Mouse (Mus musculus) heart, adult 2 months (tissue): Measurements from ENCODE around the gene Med1. TPM values are rescaled to one million over a fixed set of nuclear protein-coding genes. Genes with fewer than 3 reads are reported as not detected.

Experiments
- DNase-seq, 2 experiments: peaks; one replicate each; pipeline ENCODE4 v3.0.0; 2021
- H3K27ac ChIP-seq: fragments of 200-600 bp; 2 replicates; pipeline ENCODE4 v1.8.1; 2022
- H3K27me3 ChIP-seq: fragments of 200-500 bp; 2 replicates; pipeline ENCODE4 v1.6.1; 2012; ENCODE audit warnings: mild to moderate bottlenecking, low read length, inconsistent platforms, mixed read lengths; ENCODE audit not compliant: control insufficient read depth, insufficient read depth
- H3K36me3 ChIP-seq: fragments of 200-500 bp; 2 replicates; pipeline ENCODE4 v1.6.1; 2012; ENCODE audit warnings: low read length, inconsistent platforms; ENCODE audit not compliant: control insufficient read depth, insufficient read depth
- H3K4me1 ChIP-seq: fragments of 200-500 bp; 2 replicates; pipeline ENCODE4 v1.6.1; 2011; ENCODE audit warnings: low read length; ENCODE audit not compliant: control insufficient read depth, insufficient read depth
- H3K4me3 ChIP-seq: fragments of 200-600 bp; 2 replicates; pipeline ENCODE4 v1.8.1; 2022
- H3K79me2 ChIP-seq: fragments of 200-500 bp; replicated peaks from 2 replicates; pipeline ENCODE4 v1.6.1; 2012; ENCODE audit warnings: mild to moderate bottlenecking, inconsistent platforms, low read length, moderate library complexity, mixed read lengths; ENCODE audit not compliant: control insufficient read depth, insufficient read depth
- H3K9ac ChIP-seq: fragments of 200-500 bp; 2 replicates; pipeline ENCODE4 v1.6.1; 2012; ENCODE audit warnings: low read depth, mild to moderate bottlenecking, control low read depth, inconsistent platforms, low read length, mixed read lengths
- CTCF ChIP-seq: fragments of 200-600 bp; IDR thresholded peaks from 2 replicates; pipeline ENCODE4 v1.8.1; 2022; ENCODE audit warnings: antibody characterized with exemption, mild to moderate bottlenecking, moderate library complexity
- EP300 ChIP-seq: fragments of 200-500 bp; IDR thresholded peaks from 2 replicates; pipeline ENCODE4 v1.6.1; 2011; ENCODE audit warnings: low read depth, low read length, control low read depth; ENCODE audit not compliant: insufficient read depth
- POLR2A ChIP-seq: fragments of 200-500 bp; IDR thresholded peaks from 2 replicates; pipeline ENCODE4 v1.6.1; 2011; ENCODE audit warnings: mild to moderate bottlenecking, low read depth, low read length, control low read depth; ENCODE audit not compliant: insufficient read depth
- WGBS: fragments of 180-500 bp; shearing (Covaris S2); methylation state at CpG from one replicate; pipeline ENCODE4 v1.1.7; 2018; 5-methylcytosine and 5-hydroxymethylcytosine counted together
- intact Hi-C: fragments of 180-260 bp; cut with DNase I; formaldehyde crosslinking; loops from one replicate; pipeline ENCODE4 v1.15.1; 2025
- polyA plus RNA-seq: library from polyadenylated mRNA; depleted of rRNA; stranded (reverse); fragments of >200 nt; gene quantifications from 2 replicates; pipeline ENCODE4 v1.2.3, GENCODE M21; 2012
- total RNA-seq, 2 experiments: library from RNA; stranded (reverse); gene quantifications; 2 replicates each; pipeline ENCODE4 v1.2.3; 2021

Gene Med1
- total and polyA plus RNA-seq, 3 experiments, result 14.0 to 43.5 (median 38.6) TPM

GRCm38 (mm10) chr11:98205463-98205862 is 12.4 kb upstream of the Med1 start:
- Histone ChIP-seq H3K9ac (no peak overlapping the region), H3K27me3 (no peaks in the 10 kb centered on the region), H3K79me2 (peaks cover 1% of the 10 kb centered on the region), H3K36me3 (peaks cover 20% of the 10 kb centered on the region), H3K4me3 (peak overlapping the region; percentile 88), H3K4me1 (peaks cover 3% of the 10 kb centered on the region), H3K27ac (no peak overlapping the region)
- intact Hi-C loops, result no loop called here
- DNase-seq, result no peak
- TF ChIP-seq EP300, result no peak
- TF ChIP-seq CTCF, result no peak
- TF ChIP-seq POLR2A, result no peak

- WGBS, result 1% methylated on average over 16 of the region's 16 CpGs
- intact Hi-C loops, result loop anchor here (5.0 kb wide), 1 partner anchor 177 kb away; the partner anchor contains the start of gene Rpl19
- peak overlapping the region; percentile 98 for H3K9ac ChIP-seq
- peaks cover 15% of the 10 kb centered on the region for H3K36me3 ChIP-seq
- H3K27me3 ChIP-seq, result no peaks in the 10 kb centered on the region
- peak overlapping the region; percentile 88 for H3K4me3 ChIP-seq
- peak overlapping the region; percentile 99 for H3K27ac ChIP-seq
- H3K79me2 ChIP-seq, result no peaks in the 10 kb centered on the region; the same call in 1 of the 2 replicates
- peaks cover 3% of the 10 kb centered on the region for H3K4me1 ChIP-seq
- no peak for TF ChIP-seq EP300
- peak; percentile 29 to 51 for DNase-seq
Observed at GRCm38 (mm10) chr11:98203931-98204421, 10.9 kb upstream of the Med1 start.

- peaks cover 3% of the 10 kb centered on the region for H3K4me1 ChIP-seq
- peak overlapping the region; percentile 98 for H3K9ac ChIP-seq
- under 1% methylated on average over 37 of the region's 37 CpGs for WGBS
- intact Hi-C loops, result loop anchor here (5.0 kb wide), 1 partner anchor 176 kb away; the partner anchor contains the start of gene Rpl19
- H3K79me2 ChIP-seq, result no peaks in the 10 kb centered on the region; the same call in 1 of the 2 replicates
- H3K27ac ChIP-seq, result peak overlapping the region; percentile 99
- H3K27me3 ChIP-seq, result no peaks in the 10 kb centered on the region
- peak overlapping the region; percentile 88 for H3K4me3 ChIP-seq
- DNase-seq, result no peak
- peaks cover 13% of the 10 kb centered on the region for H3K36me3 ChIP-seq
- TF ChIP-seq POLR2A (peak; percentile 34; the same call in 1 of the 2 replicates), CTCF (no peak)
Observed at GRCm38 (mm10) chr11:98203351-98203911, 10.3 kb upstream of the Med1 start.

GRCm38 (mm10) chr11:98202641-98203350 is 9.7 kb upstream of the Med1 start, which contains the start of gene Cdk12:
Gene Cdk12 (plus strand): TSS chr11:98203059.
- WGBS, result under 1% methylated on average over 53 of the region's 63 CpGs
- peak within 1 kb of the TSS; percentile 99 for H3K27ac ChIP-seq
- H3K79me2 ChIP-seq, result no peaks in the 10 kb centered on the region; the same call in 1 of the 2 replicates
- peaks cover 8% of the 10 kb centered on the region for H3K36me3 ChIP-seq
- intact Hi-C loops, result loop anchor here (1.0 to 5.0 kb wide), 2 partner anchors 9 to 175 kb away; partner anchors contain the start of genes Med1 and Rpl19
- peak within 1 kb of the TSS; percentile 88 for H3K4me3 ChIP-seq
- peaks cover 3% of the 10 kb centered on the region for H3K4me1 ChIP-seq
- H3K9ac ChIP-seq, result peak within 1 kb of the TSS; percentile 98
- TF ChIP-seq POLR2A, result peak; percentile 98
- 0 out of 2 replicates have a peak, but pooled peaks have one; percentile 53 for TF ChIP-seq EP300
- no peak for TF ChIP-seq CTCF
- no peaks in the 10 kb centered on the region for H3K27me3 ChIP-seq
- peak; percentile 95 to 96 for DNase-seq

- H3K4me3 ChIP-seq, result peak overlapping the region; percentile 88
- TF ChIP-seq POLR2A, result no peak
- no peak for TF ChIP-seq CTCF
- no peak for TF ChIP-seq EP300
- H3K9ac ChIP-seq, result peak overlapping the region; percentile 72
- WGBS, result under 1% methylated on average over 27 of the region's 27 CpGs
- peaks cover 3% of the 10 kb centered on the region for H3K4me1 ChIP-seq
- intact Hi-C loops, result loop anchor here (1.0 to 5.0 kb wide), 2 partner anchors 9 to 175 kb away; partner anchors contain the start of genes Med1 and Rpl19
- DNase-seq, result peak; percentile 45 to 57
- no peaks in the 10 kb centered on the region; the same call in 1 of the 2 replicates for H3K79me2 ChIP-seq
- H3K36me3 ChIP-seq, result peaks cover 5% of the 10 kb centered on the region
- H3K27ac ChIP-seq, result peak overlapping the region; percentile 99
- H3K27me3 ChIP-seq, result no peaks in the 10 kb centered on the region
Observed at GRCm38 (mm10) chr11:98201791-98202640, 8.9 kb upstream of the Med1 start.
